Mouse (Mus musculus): ENCODE data around the gene Fam163a.
"Not testable (repeated sequence)": the region's sequence is repeated elsewhere in the genome, so short reads cannot be mapped to it uniquely, and the experiment has no call there.

Fam163a gene

DNA sequence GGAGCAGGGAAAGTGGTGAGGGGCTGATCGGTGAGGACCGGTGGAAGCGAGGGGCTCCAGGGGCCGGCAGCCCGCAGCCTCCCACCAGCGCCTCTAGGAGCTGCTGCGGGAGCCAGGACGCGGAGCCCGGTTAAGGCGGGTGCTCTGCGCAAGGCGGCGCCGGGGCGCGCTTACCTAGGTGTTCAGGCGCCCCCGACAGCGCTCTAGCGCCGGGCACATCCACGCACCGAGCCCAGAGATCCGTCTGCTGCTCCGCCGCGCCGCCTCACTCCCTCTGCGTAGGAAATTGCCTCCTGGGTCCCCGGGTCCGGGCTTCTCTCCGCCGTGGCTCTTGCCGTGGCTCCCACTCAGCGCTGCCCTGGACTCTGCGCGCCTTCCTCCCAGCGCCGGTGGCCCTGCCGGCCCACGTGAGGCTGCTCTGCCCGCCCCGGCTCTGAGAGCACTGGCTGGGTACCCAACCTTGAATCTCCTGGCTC lies at the start of gene Fam163a:
TSS of gene Fam163a (minus strand) at position 371 of the 476 bp plus-strand sequence.
- DNase-seq (ENCODE audit: low spot score), result no peak

DNA sequence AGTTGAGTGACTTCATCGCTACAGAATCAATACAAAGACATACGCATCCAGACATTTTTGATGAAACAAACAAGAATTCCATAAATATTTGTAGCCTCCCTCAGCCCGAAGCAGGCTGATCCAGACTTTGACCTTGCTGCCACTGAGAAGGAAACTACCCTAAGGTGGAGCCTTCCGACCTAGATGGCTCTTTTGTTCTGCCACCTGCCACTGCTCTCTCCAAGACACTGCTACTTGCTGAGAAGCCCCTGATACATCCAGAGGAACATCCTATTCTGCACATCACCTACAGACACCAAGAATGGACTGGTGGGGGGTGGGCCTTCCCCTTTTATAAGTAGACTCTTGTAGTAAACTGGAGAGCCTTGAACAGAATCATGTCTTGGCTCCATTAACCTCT lies 46.3 kb upstream of the Fam163a start:
- not testable (repeated sequence) for DNase-seq (ENCODE audit: low spot score)

DNA sequence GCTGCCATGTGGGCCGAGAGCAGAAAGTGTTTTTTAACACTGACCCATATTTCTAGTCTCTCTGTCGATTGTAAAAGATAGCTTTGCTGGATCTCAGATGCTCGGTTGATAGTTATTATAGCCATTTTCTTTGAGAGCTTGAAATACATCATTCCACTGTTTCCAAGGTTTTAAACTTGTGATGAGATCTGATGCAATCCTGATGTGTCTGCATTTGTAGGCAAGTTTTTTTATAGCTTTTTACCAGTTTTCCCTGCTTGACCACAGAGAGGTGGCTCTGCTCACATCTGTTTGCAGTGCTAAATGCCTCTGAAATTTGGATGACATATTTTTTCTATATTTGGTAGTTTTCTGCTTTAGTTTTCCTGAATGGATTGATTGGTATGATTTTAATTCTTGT lies 43.1 kb upstream of the Fam163a start:
- no peak for DNase-seq (ENCODE audit: low spot score)

DNA sequence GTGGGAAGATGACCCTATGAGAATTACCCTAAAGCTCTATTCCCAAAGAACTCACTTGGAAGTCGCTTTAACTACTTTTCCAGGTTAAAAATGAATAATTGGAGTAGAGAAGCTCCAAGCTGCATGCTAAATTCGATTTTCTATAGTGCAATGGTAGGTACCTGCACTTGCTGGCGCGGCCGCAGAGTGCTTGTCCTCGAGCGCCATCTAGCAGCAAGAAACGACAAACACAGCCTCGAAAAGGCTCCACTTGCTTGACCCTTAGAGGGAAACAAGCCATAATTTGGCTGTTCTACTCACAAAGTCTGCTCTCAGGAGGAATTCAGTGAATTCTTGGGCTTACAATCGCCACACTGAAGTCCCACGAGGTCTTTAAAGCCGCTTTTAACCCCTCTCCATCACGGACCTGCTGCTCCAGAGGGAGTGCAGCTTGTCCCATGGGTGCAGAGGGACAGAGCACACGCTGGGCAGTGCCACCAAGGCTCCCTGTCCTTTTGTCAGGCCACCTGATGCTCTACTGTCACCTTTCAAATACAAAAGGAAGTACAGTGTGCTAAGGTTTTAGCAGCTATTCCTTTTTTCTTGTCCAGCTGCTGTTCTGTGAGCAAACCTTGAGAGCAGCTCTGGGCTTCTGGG lies 37.0 kb upstream of the Fam163a start:
- DNase-seq (ENCODE audit: low spot score), result peak; percentile 60

DNA sequence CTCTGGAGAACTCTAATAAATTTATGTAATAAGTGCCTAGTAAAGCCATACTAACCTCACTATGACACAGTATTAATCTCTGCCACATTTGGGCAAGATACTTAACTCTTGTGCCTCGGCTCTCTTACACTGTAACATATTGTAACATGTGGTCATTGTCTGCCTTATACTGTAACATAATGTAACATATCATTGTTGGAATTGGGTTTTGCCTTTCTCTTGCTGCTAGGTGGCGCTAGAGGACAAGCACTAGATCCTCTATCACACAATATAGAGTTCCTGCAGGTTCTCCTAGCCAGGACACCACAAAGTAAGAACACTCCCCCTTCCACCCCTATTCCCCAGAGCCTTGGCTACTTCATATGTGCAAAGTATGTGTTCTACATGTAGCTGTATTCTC lies 36.2 kb upstream of the Fam163a start:
- peak; percentile 69 for DNase-seq (ENCODE audit: low spot score)

DNA sequence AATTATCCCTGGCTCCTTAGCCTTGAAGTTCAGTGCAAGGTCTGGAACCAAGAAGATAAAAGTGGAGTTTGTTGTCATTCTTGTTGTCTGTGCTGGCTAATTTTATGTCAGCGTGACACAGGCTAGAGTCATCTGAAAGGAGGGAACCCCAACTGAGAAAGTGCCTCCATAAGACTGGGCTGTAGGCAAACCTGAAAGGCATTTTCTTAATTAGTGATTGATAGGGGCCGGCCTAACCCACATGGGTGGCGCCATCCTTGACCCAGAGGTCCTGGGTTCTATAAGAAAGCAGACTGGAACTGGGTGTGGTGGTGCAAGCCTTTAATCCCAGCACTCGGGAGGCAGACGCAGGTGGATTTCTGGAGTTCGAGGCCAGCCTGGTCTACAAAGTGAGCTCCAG lies 26.3 kb upstream of the Fam163a start:
- no peak for DNase-seq (ENCODE audit: low spot score)

DNA sequence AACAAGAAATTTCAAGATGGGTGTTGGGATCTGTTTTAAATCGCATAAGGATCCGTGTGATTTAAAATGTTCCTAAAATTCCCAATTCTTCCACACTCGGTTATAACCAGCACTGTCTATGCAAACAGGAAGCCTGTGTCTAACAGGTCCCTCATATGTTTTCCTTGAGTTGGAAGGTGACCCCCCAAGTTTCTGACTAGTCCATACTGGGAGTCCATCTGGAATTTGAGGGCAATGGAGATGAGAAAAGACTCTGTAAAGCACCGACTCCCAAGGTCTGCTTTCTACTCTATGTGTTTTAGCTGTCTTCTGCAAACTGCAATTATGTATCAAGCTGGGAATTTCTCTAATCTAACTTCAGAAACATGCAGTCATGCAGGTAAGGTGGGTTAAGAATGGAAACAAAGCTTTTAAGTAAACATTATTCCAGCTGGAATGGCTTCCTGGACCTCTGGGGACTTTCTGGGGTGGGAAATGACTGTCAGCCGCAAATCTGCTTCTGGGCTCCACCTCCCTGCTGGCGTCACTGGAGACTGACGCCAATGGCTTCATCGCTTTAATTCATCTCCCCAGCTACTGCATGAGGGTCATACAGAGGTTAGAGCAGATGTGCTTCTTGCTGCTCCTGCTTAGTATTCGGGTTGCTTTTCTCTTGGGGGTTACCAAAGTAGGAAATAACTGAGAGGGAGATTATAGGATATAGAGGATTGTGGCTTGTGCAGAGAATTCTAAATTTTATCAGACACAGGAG lies 25.7 kb upstream of the Fam163a start:
- no peak for DNase-seq (ENCODE audit: low spot score)

DNA sequence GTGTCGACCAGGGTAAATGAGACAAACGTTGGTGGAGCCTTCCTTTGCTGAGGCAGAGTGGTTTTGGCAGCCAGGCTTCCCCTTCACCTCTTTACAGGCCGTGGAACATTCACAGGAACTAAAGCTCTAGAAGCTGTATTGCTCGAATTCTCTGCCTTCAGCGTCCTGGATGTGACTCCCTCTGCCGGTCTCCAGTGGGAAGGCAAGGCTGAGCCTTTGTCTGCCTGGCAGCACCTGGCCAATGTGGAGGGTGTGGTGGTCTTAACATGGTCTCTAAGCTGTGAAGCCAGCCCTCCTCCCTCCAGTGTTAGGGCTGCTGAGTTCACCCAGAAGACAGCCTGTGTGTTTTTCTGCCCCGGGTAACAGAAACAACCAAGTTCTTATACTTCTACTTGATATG lies 24.6 kb upstream of the Fam163a start:
- no peak for DNase-seq (ENCODE audit: low spot score)

DNA sequence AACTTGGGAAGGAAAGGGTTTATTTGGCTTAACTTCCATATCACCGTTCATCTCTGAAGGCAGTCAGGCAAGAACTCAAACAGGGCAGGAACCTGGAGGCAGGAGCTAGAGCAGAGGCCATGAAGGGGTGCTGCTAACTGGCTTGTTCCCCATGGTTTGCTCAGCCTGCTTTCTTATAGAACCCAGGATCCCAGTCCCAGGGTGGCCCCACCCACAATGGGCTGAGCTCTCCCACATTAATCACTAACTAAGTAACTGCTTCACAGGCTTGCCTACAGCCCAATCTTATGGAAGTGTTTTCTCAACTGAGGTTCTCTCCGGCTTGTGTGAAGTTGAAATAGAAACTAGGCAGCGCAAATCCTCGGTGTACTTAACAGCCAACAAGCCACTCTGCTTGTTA lies 23.9 kb upstream of the Fam163a start:
- no peak for DNase-seq (ENCODE audit: low spot score)

DNA sequence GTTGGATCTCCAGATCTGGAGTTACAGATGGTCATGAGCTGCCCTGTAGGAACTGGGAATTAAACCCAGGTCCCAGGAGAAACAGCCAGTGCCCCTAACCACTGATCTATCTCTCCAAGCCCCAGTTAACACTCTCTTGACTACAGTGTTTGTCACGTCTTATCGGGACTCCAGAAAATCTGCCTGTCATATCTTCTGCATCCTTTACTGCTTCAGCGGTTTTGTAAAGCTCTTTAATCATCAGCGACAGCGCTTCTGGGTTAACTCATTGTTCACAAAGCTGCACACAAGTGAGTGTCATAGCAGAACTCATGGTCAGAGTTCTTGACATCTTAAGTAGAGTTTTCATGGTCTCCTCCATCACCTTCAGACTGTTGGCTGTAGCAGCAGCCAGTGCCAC lies 22.1 kb upstream of the Fam163a start:
- no peak for DNase-seq (ENCODE audit: low spot score)

DNA sequence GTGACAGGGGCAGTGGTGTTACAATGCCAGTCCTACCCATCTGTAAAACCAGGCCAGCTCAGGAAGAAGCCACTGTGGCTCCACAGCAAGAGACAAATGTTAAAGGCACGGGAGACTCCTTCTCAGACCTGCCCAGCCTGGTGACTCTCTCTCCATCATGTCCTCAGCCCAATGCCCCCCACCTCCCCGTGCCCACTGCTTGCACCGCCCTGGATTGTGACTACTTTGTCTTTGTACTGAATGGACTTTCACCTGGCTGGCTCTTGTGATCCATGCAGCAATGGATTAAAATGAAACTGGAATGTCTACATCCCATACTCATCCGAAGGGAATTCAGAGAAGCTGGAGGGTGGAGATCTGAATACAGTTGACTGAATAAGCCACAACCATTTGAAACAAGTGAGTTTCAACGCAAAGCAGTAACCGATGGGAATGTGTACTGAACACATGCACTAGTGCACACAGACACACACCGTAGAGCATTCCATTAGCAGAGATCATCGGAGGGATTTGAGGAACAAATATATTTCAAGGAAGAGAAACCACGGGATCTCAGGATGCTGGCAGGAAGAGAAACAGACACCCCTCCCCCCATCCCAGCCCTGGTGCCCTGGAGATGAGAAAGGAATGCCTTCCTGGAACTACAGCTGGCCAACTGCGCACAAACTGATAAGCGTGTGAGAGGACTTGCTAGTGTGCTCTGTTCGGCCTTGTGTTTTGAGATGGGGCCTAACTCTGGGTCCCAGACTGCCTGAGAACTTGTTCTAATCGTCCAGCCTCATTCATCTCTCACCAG lies 17.6 kb upstream of the Fam163a start:
- peak; percentile 84 for DNase-seq (ENCODE audit: low spot score)

DNA sequence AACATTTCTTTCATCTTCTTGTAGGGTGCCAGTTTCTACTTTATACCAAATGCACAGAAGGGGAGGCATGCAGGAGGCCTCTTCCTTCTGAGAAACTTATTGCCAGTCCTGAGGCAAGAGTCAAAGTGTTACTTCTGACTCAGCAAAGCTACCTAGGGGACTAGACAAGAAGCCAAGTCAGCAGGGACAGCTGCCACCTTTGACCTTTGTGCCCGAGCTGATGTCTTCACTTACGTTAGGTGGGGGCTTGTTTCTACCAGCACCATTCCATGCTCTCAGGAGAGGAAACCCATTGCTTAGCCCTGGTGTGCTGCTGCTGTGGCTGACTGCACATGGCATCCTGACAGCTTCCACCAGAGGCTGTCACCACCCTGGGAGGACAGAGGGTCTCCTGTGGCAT lies 16.5 kb upstream of the Fam163a start:
- no peak for DNase-seq (ENCODE audit: low spot score)

DNA sequence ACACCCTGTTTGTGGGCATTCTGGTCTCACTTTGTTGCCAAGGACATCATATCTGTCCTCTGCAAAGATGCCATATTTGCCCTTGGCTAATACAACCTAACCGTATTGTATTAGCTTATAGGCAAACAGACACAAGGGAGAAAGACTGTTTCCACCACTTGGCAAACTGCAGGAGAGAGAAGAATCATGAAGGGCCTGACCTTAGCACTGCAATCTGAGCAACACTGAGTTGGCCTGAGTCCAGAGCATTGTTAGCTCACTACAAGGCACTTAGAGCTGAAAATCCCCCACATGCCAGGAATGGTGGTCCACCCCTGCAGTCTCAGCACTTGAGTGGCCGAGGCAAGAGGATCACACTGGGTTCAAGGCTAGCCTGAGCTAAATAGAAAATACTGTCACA lies 13.7 kb upstream of the Fam163a start:
- no peak for DNase-seq (ENCODE audit: low spot score)

DNA sequence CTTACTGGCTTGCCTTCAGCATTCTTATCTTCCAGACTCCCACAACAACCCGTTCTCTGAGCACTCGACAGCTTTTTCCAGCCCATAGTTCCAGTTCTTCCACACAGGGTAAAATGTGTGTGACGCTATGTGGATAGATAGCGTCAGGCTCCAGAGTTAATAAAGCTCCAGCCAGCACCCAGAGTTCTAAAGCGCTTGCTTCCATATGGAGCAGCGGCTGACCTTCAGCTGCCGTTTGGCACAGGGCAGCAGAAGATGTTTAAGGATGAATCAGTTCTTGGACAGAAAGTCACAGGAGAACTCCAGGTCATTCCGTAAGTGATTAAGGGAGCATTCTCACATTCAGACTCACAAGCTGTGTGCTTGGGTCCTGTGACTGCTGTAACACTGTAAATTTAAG lies 13.1 kb upstream of the Fam163a start:
- DNase-seq (ENCODE audit: low spot score), result no peak

DNA sequence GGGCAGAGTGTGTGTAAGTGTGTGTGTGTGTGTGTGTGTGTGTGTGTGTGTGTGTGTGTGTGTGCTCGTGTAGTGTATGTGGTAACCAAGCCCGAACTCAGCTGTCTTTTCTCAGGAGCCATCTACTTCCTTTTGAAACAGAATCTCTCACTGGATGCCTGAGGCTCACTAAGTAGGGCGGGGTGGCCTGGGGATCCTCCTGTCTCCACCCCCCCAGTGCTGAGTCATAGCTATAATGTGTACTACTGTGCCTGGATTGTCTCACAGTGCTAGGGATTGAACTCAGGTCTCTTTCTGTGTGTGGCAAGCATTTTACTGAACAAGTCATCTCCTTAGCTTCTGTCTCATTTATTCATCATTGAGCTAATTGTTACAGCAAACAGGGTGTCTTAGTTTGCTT lies 12.6 kb upstream of the Fam163a start:
- peak; percentile 91 for DNase-seq (ENCODE audit: low spot score)

DNA sequence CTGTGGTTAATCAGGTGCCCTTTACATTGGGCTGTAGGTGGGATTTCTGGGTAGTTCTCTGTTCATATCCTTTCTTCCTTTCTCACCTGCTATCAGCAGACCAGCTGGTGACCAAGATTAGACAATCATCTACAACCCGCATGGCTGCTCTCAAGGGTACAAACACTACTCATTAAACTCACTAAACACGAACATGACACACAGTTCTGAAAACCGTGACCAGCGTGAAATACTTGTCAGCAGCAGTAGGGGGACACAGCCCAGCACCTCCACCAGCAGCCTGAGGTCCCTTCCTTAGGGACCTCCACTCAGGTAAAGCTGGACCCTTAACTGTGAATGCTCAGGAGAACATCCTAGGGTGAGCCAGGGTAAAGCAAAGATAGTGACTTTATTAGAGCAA lies 11.4 kb upstream of the Fam163a start:
- DNase-seq (ENCODE audit: low spot score), result no peak

DNA sequence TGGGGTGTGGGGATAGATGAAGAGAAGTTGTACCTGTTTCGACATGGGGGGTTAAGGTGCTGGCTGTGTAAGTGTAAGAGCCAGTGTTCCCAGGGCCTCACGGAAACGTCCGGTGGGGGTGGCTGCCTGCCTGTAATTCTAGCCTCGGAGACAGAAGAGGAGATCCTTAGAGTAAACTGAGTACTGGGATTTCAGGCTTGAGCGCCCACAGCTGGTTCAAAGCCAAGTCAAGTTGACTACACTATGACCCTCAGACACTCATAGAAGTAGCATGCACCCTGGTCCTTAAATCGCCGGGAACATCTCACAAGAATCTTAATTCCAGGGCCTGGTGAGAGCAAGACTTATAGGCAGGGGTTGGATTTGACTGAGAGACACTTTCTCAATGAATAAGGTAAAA lies 9.8 kb upstream of the Fam163a start:
- DNase-seq (ENCODE audit: low spot score), result no peak

DNA sequence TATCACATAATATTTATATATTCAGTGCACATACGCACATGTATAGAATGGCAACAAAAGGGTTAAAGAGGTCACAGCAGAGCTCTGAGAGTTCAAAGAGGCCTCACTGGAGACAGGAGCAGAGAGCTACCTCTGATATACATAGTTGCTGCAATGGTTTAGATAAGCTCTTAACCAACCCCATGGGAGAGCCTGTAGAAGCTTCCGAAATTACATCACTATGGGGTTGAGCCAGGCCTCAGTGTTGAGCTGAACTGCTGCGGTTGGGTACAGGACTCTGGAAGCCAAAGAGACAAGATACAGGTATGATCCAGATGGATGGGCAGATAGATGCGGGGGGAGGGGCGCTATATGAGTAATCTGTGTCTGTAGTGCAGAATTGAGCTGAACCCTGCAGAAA lies 8.1 kb upstream of the Fam163a start:
- peak; percentile 73 for DNase-seq (ENCODE audit: low spot score)

DNA sequence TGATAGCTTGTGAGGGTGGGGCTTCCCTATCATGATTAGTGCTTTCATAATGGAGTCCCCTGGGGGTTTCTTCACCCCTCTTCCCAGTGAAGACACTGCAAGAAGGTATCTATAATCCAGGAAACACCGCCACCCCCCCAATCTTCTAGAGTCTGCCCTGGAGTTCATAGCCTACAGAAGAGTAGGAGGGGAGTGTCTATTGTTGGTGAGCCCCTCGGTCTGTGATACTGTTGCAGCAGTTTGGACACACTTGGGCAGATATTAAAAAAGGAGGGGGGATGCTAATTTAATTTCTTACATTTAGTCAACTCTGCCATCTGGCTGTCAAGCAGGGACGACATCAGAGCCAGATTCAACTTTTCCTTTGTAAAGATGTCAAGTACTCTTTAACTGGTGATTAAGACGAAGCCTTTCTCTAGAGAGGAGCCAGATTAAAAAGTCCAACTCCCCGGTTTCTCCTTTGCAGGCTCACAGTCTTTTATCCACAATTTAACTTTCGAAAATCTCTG lies 7.0 kb upstream of the Fam163a start:
- no peak for DNase-seq (ENCODE audit: low spot score)

DNA sequence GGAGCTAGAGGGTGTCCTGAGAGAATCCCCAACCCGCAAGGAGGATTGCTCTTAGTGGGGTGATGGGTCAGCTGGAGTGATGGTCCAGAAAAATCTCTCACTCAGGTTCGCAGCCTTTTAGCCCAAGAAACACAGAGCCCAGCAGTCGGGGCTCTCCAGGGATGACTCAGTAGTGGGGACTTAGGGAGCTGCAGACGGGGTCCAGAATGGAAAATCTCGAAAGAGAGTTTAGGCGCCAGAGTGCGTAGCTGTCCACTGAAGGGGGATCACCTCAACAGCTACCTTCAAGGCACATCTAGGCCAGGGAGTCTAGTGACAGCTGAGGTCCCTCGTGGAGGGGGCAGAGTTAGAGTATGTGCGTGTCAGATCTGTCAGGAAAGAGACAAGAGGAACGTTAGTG lies 338 bp upstream of the Fam163a start:
- no peak for DNase-seq (ENCODE audit: low spot score)

DNA sequence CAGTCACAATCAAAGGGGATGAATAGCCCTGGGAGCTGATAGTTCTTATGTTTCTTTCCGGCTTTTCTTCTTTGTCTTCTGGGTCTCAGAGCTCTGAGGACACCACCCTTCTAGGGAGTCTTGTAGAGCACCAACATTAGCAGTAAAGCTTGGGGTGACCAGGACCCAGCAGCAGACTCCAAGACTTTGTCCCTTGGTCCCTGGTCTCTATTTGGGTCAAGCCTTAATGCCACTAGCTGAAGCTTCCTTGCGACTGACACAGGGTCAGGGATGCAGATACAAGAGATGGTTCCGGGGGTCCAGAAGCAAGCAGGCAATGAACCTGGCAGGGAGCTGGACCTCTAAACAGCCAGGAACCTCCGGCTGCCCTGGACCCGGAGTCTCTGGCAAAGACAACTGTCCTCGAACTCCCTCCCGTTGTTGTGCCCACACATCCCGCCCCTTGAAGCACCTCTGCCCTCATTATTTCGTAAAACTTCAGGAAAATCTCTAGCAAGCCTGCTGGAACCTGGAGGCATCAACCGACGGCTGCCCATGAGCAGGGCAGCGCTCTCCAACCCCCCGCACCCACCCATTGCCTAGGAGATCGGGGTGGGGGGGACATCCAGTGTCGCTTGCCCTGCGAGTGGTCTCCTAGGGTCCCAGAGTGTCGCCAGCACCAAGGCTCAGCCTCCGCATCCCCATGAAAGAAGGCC lies 718 bp downstream of the Fam163a start:
- no peak for DNase-seq (ENCODE audit: low spot score)

DNA sequence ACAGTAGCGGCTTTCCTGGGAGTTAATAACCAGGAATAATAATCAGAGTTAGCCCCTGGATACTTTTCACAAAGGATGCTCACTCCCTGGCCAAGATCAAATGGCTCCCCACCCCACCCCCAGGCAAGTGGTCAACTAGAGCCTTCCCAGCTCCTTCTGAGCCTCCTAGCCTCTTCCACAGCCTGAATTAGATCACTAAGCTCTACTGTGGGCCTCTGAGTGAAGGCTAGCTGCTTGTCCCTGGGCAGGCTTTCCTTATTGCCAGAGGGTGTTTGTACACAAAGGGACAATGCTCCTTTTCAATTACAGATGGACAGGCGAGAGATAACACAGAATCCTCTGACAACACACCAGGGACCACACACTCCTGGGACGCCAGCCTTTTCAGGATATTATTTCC lies 2.2 kb downstream of the Fam163a start:
- DNase-seq (ENCODE audit: low spot score), result no peak
